Mouse (Mus musculus) MEL (cell line): ENCODE data around the gene Ppp1r7. TPM values are rescaled to one million over a fixed set of nuclear protein-coding genes. Genes with fewer than 3 reads are reported as not detected.
"Not testable (repeated sequence)": the region's sequence is repeated elsewhere in the genome, so short reads cannot be mapped to it uniquely, and the experiment has no call there.

ENCODE experiments used
- DNase-seq: peaks from one replicate; pipeline ENCODE4 v3.0.0; 2011; ENCODE audit warnings: low read depth, low spot score
- H3K27ac ChIP-seq: 2 replicates; pipeline ENCODE4 v1.5.1; 2012; ENCODE audit warnings: low read depth, mild to moderate bottlenecking, control low read depth, low read length, moderate library complexity; ENCODE audit not compliant: control insufficient read depth
- H3K27me3 ChIP-seq, 2 experiments: fragments of 150-350 bp in 1 of 2; sonication (generic) in 1 of 2; 2 replicates each; pipeline ENCODE4 v1.6.1; 2012; ENCODE audit warnings: low read length in 2 of 2, mild to moderate bottlenecking in 2 of 2, improper control_type of control experiment in 1 of 2, moderate library complexity in 1 of 2; ENCODE audit not compliant: insufficient read depth in 2 of 2, control insufficient read depth in 1 of 2
- H3K36me3 ChIP-seq, 2 experiments: 2 replicates each; pipeline ENCODE4 v1.6.1; 2012 to 2014; ENCODE audit warnings: low read length in 2 of 2, improper control_type of control experiment in 1 of 2, inconsistent platforms in 1 of 2, mild to moderate bottlenecking in 1 of 2; ENCODE audit not compliant: insufficient read depth in 2 of 2, control insufficient read depth in 1 of 2
- H3K4me1 ChIP-seq, 2 experiments: fragments of 150-350 bp in 1 of 2; sonication (generic) in 1 of 2; 2 replicates each; pipeline ENCODE4 v1.6.1; 2012; ENCODE audit warnings: low read length in 2 of 2, improper control_type of control experiment in 1 of 2, mild to moderate bottlenecking in 1 of 2; ENCODE audit not compliant: insufficient read depth in 2 of 2, control insufficient read depth in 1 of 2
- H3K4me3 ChIP-seq, 2 experiments: fragments of 150-350 bp in 1 of 2; sonication (generic) in 1 of 2; 2 replicates each; pipeline ENCODE4 v1.5.1; 2012; ENCODE audit warnings: low read depth in 2 of 2, low read length in 2 of 2, mild to moderate bottlenecking in 2 of 2, moderate library complexity in 2 of 2, control low read depth in 1 of 2, improper control_type of control experiment in 1 of 2; ENCODE audit not compliant: control insufficient read depth in 1 of 2, insufficient read depth in 1 of 2
- H3K79me2 ChIP-seq: 2 replicates; pipeline ENCODE4 v1.6.1; 2012; ENCODE audit warnings: mild to moderate bottlenecking, low read length, moderate library complexity; ENCODE audit not compliant: control insufficient read depth, poor library complexity, insufficient read depth
- H3K9ac ChIP-seq: 2 replicates; pipeline ENCODE4 v1.6.1; 2012; ENCODE audit warnings: low read depth, mild to moderate bottlenecking, control low read depth, low read length, moderate library complexity; ENCODE audit not compliant: control insufficient read depth, poor library complexity, severe bottlenecking
- H3K9me3 ChIP-seq: fragments of 150-350 bp; sonication (generic); replicated peaks from 2 replicates; pipeline ENCODE4 v1.6.1; 2012; ENCODE audit warnings: mild to moderate bottlenecking, low read length, improper control_type of control experiment, moderate library complexity; ENCODE audit not compliant: insufficient read depth
- BHLHE40 ChIP-seq: IDR thresholded peaks from 2 replicates; pipeline ENCODE4 v1.6.1; 2012; ENCODE audit warnings: low read depth, mild to moderate bottlenecking, inconsistent platforms, low read length, improper control_type of control experiment, borderline replicate concordance
- CHD1 ChIP-seq: IDR thresholded peaks from 2 replicates; pipeline ENCODE4 v1.6.1; 2012; ENCODE audit warnings: low read depth, mild to moderate bottlenecking, inconsistent platforms, low read length, improper control_type of control experiment
- E2F4 ChIP-seq: IDR thresholded peaks from 2 replicates; pipeline ENCODE4 v1.6.1; 2011; ENCODE audit warnings: low read depth, low read length, improper control_type of control experiment, borderline replicate concordance
- EP300 ChIP-seq, 2 experiments: IDR thresholded peaks; 2 replicates each; pipeline ENCODE4 v1.6.1; 2011; ENCODE audit warnings: improper control_type of control experiment in 2 of 2, low read length in 2 of 2, low read depth in 1 of 2, mild to moderate bottlenecking in 1 of 2
- GABPA ChIP-seq: IDR thresholded peaks from 2 replicates; pipeline ENCODE4 v1.6.1; 2012; ENCODE audit warnings: low read depth, mild to moderate bottlenecking, inconsistent platforms, low read length, improper control_type of control experiment, moderate library complexity
- JUND ChIP-seq: IDR thresholded peaks from 2 replicates; pipeline ENCODE4 v1.6.1; 2011; ENCODE audit warnings: low read depth, mild to moderate bottlenecking, improper control_type of control experiment, low read length
- MAX ChIP-seq: IDR thresholded peaks from 2 replicates; pipeline ENCODE4 v1.6.1; 2011; ENCODE audit warnings: low read length, improper control_type of control experiment
- MAZ ChIP-seq: IDR thresholded peaks from 2 replicates; pipeline ENCODE4 v1.6.1; 2012; ENCODE audit warnings: low read depth, mild to moderate bottlenecking, inconsistent platforms, low read length, improper control_type of control experiment
- MEF2A ChIP-seq: IDR thresholded peaks from 2 replicates; pipeline ENCODE4 v1.6.1; 2014; ENCODE audit warnings: low read depth, mild to moderate bottlenecking, inconsistent platforms, low read length, improper control_type of control experiment; ENCODE audit not compliant: poor library complexity, insufficient replicate concordance, severe bottlenecking; ENCODE audit errors: extremely low read depth
- MYB ChIP-seq: IDR thresholded peaks from 2 replicates; pipeline ENCODE4 v1.6.1; 2011; ENCODE audit warnings: mild to moderate bottlenecking, low read depth, low read length, improper control_type of control experiment
- MYC ChIP-seq: IDR thresholded peaks from 2 replicates; pipeline ENCODE4 v1.6.1; 2011; ENCODE audit warnings: low read depth, mild to moderate bottlenecking, low read length, improper control_type of control experiment, moderate library complexity
- NELFE ChIP-seq: IDR thresholded peaks from 2 replicates; pipeline ENCODE4 v1.6.1; 2011; ENCODE audit warnings: low read depth, low read length, improper control_type of control experiment
- POLR2AphosphoS2 ChIP-seq: IDR thresholded peaks from 2 replicates; pipeline ENCODE4 v1.6.1; 2011; ENCODE audit warnings: low read length, improper control_type of control experiment
- POLR2AphosphoS5 ChIP-seq: IDR thresholded peaks from 2 replicates; pipeline ENCODE4 v1.6.1; 2012; ENCODE audit warnings: low read depth, borderline replicate concordance, mild to moderate bottlenecking, inconsistent platforms, low read length, moderate library complexity, mixed read lengths
- SMC3 ChIP-seq: IDR thresholded peaks from 2 replicates; pipeline ENCODE4 v1.6.1; 2011; ENCODE audit warnings: low read depth, low read length, improper control_type of control experiment
- UBTF ChIP-seq: IDR thresholded peaks from 2 replicates; pipeline ENCODE4 v1.6.1; 2012; ENCODE audit warnings: low read depth, mild to moderate bottlenecking, inconsistent platforms, low read length, improper control_type of control experiment, moderate library complexity, borderline replicate concordance; ENCODE audit not compliant: insufficient read depth
- USF2 ChIP-seq, 2 experiments: IDR thresholded peaks; 2 replicates each; pipeline ENCODE4 v1.6.1; 2011 to 2012; ENCODE audit warnings: improper control_type of control experiment in 2 of 2, low read length in 2 of 2, borderline replicate concordance in 1 of 2, inconsistent platforms in 1 of 2, low read depth in 1 of 2, mild to moderate bottlenecking in 1 of 2; ENCODE audit not compliant: insufficient read depth in 1 of 2
- ZC3H11A ChIP-seq: IDR thresholded peaks from 2 replicates; pipeline ENCODE4 v1.6.1; 2012; ENCODE audit warnings: low read depth, mild to moderate bottlenecking, inconsistent platforms, low read length, improper control_type of control experiment
- ZKSCAN1 ChIP-seq: IDR thresholded peaks from 2 replicates; pipeline ENCODE4 v1.6.1; 2012; ENCODE audit warnings: low read depth, mild to moderate bottlenecking, inconsistent platforms, low read length, improper control_type of control experiment, moderate library complexity
- polyA plus RNA-seq, 2 experiments: library from polyadenylated mRNA; stranded (reverse) in 1 of 2; unstranded in 1 of 2; fragments of >175 nt in 1 of 2; fragments of >200 nt in 1 of 2; gene quantifications; 2 replicates each; pipeline versions ENCODE4 v1.2.1 to v1.2.4; 2012; ENCODE audit warnings: low replicate concordance in 2 of 2, low read depth in 1 of 2; ENCODE audit not compliant: insufficient read length in 2 of 2, insufficient read depth in 1 of 2, missing spikeins in 1 of 2
- total RNA-seq: library from RNA; depleted of rRNA; stranded (reverse); fragments of 300-350 nt; gene quantifications from 2 replicates; pipeline ENCODE4 v1.2.3, GENCODE M21; 2012

Gene Ppp1r7
- total and polyA plus RNA-seq, 3 experiments: 36.6 to 131 (median 74.9) TPM

DNA sequence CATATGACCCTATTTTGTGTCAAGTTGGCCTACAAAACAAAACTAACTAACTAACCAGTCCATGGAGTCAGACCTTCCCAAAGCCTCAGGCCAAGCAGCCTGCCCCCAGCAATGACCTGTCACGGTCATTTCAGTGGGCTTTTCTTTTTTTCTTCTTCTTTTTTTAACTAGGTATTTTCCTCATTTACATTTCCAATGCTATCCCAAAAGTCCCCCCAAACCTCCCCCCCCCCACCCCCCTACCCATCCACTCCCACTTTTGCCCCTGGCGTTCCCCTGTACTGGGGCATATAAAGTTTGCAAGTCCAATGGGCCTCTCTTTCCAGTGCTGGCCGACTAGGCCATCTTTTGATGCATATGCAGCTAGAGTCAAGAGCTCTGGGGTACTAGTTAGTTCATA is 48.2 kb upstream of the Ppp1r7 start:
- not testable (repeated sequence) for H3K79me2 ChIP-seq, H3K27me3 ChIP-seq, H3K4me3 ChIP-seq, H3K9ac ChIP-seq, H3K27ac ChIP-seq, DNase-seq, H3K36me3 ChIP-seq, H3K9me3 ChIP-seq
- H3K4me1 ChIP-seq: peaks cover 0 to 15% of the 10 kb centered on the region in 2 experiments; a peak in 2 of 4 replicates

DNA sequence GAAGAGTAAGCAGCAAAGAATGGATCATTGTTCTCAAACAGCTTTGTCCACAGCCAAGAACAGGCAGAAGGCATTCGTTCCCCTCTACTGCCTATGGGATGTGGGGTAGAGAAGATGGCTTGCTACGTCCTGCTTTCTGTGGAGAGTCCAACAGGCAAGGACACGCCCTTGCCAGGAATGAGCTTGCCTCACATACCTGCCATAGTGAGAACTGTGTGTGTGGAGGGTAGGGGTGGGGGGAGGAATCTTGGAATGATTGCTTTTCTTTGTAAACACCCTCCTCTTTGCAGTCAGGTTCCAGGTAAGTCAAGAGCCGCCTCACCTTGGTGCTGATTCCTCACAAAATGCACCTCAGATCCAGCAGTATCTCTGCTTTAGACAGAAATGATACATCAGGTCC is 42.9 kb upstream of the Ppp1r7 start:
- no peaks in the 10 kb centered on the region for H3K27me3 ChIP-seq
- H3K4me1 ChIP-seq: peaks cover 0 to under 1% of the 10 kb centered on the region in 2 experiments; a peak in 1 of 4 replicates
- H3K4me3 ChIP-seq: no peak overlapping the region
- DNase-seq: no peak
- H3K36me3 ChIP-seq: peaks cover 2 to 5% of the 10 kb centered on the region in 2 experiments; a peak in 3 of 4 replicates
- H3K9me3 ChIP-seq: no peaks in the 10 kb centered on the region
- TF ChIP-seq MYC (no peak), EP300 (IDR thresholded peaks at IDR 0.05; ENCODE audit: low read depth in 1 of 2, low read length in 2 of 2) (no peak), SMC3 (no peak), NELFE (no peak), POLR2AphosphoS5 (no peak), JUND (no peak), USF2 (IDR thresholded peaks at IDR 0.05; ENCODE audit: borderline replicate concordance in 1 of 2, insufficient read depth in 1 of 2, low read depth in 1 of 2, low read length in 2 of 2) (no peak), UBTF (no peak), GABPA (no peak), MEF2A (no peak), MYB (no peak)
- TF ChIP-seq, all 39 proteins: peak for 0
- no peak overlapping the region for H3K27ac ChIP-seq
- peaks cover under 1% of the 10 kb centered on the region; the same call in 1 of the 2 replicates for H3K79me2 ChIP-seq
- H3K9ac ChIP-seq: no peak overlapping the region

DNA sequence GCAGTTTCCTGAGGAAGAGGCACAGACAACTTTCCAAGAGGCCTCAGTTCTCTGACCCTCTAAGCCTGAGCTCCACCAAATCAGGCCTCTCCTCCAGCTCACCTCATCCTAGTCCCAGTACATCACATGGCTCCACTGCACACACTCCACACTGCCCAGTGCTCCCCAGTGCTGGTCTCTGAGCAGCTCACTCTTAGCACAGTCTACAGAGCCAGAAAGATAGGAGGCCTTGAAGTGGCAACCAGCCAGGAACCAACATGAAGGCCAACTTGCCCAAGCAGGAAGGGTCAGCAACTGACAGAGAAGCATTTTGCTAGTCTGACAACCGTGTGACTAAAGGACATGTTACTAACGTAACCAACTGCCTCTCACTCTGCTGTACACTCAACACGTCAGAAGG is 42.1 kb upstream of the Ppp1r7 start:
- H3K27ac ChIP-seq: no peak overlapping the region
- no peak overlapping the region for H3K9ac ChIP-seq
- H3K36me3 ChIP-seq: peaks cover 2 to 8% of the 10 kb centered on the region in 2 experiments; a peak in 3 of 4 replicates
- peaks cover 0 to 4% of the 10 kb centered on the region in 2 experiments; a peak in 1 of 4 replicates for H3K4me1 ChIP-seq
- no peak for DNase-seq
- H3K27me3 ChIP-seq: no peaks in the 10 kb centered on the region
- H3K4me3 ChIP-seq: no peak overlapping the region
- peaks cover 6% of the 10 kb centered on the region for H3K79me2 ChIP-seq
- no peaks in the 10 kb centered on the region for H3K9me3 ChIP-seq
- no peak for TF ChIP-seq CHD1
- TF ChIP-seq BHLHE40: no peak
- no peak for TF ChIP-seq E2F4
- TF ChIP-seq POLR2AphosphoS2: no peak
- no peak for TF ChIP-seq MAX
- TF ChIP-seq ZKSCAN1: no peak
- no peak for TF ChIP-seq MEF2A
- no peak for TF ChIP-seq ZC3H11A
- no peak for TF ChIP-seq JUND
- no peak for TF ChIP-seq EP300 (IDR thresholded peaks at IDR 0.05; ENCODE audit: low read depth in 1 of 2, low read length in 2 of 2)
- no peak for TF ChIP-seq MAZ
